Mouse (Mus musculus): ENCODE measurements around the gene Chka.

GRCm38 (mm10) chr19:3840214-3840651, 11.3 kb upstream of the Chka start:
- TF ChIP-seq MAFK (IDR thresholded peaks at IDR 0.05; ENCODE audit: insufficient read depth, low read depth, low read length) (no peak), CHD2 (IDR thresholded peaks at IDR 0.05; ENCODE audit: low read depth, low read length) (no peak), ZNF384 (IDR thresholded peaks at IDR 0.05; ENCODE audit: low read depth, low read length) (no peak), ZC3H11A (IDR thresholded peaks at IDR 0.05; ENCODE audit: borderline replicate concordance, low read depth, low read length) (no peak)

Measured in ES-E14 (cell line).